Mouse (Mus musculus) lung, postnatal 10 days (tissue): Measurements from ENCODE around the gene Nrn1l.

ENCODE experiments used
- DNase-seq: peaks from one replicate; pipeline ENCODE4 v3.0.0; 2021

Gene Nrn1l

GRCm38 (mm10) chr8:105892432-105892831, 935 bp upstream of the Nrn1l start:
- DNase-seq: peak; percentile 22

GRCm38 (mm10) chr8:105897801-105898480, 4.6 kb downstream of the Nrn1l start:
- no peak for DNase-seq

GRCm38 (mm10) chr8:105900180-105900940, 7.0 kb downstream of the Nrn1l start, which contains the start of gene Pskh1:
TSS of gene Pskh1 (plus strand) at chr8:105900441.
- DNase-seq: peak; percentile 94

DNA sequence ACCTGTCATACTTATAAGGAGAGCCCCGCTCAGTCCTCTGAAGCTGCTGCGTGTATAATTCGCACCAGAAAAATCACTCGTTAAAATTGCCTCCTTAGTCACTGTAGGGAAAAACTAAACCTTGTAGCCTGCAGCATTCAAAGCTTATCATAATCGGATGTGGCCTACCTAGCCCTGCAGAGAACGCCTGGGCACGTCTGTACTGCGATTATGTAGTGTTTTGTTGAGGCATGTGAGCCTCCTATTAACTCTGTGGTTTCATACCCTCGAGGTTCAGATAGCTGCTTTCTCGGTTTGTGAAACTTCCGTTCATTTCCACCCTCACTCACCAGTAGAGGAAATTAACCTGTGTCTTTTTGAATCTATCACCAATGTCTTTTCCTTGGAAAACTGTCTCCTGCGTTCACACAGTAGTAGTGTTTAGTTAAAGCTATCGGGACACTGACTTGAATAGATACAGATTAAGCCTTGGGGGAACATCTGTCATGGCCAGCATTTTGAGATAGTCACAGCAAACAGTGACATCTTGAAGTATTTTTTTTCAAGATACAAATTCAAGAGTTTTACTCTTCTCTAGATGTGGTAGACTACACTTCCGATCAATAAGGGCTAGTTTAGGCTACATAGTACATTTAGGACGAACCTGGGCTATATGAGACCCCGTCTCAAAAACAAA, 7.7 kb downstream of the Nrn1l start:
- no peak for DNase-seq

DNA sequence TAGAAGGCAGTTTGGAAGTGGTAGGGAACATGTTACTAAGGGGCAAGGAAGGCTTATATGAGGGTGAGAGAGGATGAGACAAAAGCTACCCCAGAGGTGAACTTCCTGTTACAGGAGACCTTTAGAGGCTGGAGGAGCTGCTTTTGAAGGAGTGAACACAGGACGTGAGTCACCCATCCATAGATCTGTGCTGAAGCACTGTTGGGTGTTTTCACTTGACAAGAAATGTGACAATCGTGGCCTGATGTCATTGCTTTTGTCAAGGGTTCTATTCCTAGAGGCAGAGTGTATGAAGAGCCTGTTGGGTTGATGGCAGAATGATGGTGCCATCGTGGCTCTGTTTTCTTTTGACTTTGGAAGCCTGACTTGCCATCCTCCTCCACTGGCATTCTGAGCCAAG, 26.0 kb downstream of the Nrn1l start:
- no peak for DNase-seq

DNA sequence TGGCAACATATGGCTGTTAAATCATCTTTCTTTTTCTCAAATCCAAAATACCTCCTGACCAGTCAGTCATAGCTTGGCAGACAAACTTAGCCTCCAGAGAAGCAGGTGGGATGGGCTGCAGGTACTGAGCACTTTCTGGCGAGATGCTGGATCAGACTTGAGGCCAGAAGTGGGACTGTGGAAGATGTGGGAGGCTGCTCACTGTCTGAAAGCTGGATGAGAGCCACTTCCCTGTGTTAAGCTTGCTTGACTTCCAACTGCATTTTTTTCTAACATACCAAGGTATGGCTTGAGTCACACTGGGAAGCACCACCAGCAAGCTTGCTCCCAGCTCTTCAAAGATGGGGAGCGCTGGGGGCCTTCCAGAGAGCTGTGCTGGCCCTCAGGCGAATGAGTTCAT, 31.8 kb downstream of the Nrn1l start:
- no peak for DNase-seq

- DNase-seq: peak; percentile 90
These were observed 37.2 kb downstream of the Nrn1l start for GRCm38 (mm10) chr8:105930602-105931001.

- DNase-seq: no peak
These were observed 37.9 kb downstream of the Nrn1l start for GRCm38 (mm10) chr8:105931271-105931670.

GRCm38 (mm10) chr8:105932525-105932924, 39.2 kb downstream of the Nrn1l start:
- DNase-seq: no peak

DNA sequence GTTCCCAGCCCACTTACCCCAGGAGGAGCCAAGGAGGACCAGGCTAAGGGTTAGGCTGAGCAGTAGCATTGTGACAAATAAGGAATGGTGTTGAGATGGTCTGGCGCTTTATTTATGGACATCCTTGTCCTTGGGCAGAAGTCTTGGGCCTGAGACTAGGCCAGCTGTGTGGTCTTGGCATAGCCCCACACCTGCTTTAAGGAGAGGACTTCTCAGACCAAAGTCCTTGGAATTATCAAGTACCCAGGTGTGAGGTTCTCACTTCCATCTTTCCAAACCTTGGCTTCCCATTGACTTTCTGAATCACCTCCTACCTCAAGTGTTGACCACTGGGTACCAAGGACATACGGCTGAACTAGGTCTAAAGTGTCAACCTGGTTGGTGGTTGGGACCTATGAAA, 40.4 kb downstream of the Nrn1l start, which contains the start of gene Ctrl:
TSS of gene Ctrl (minus strand) at position 101 of the 400 bp plus-strand sequence.
- no peak for DNase-seq

GRCm38 (mm10) chr8:105935105-105935504, 41.7 kb downstream of the Nrn1l start:
- DNase-seq: no peak

DNA sequence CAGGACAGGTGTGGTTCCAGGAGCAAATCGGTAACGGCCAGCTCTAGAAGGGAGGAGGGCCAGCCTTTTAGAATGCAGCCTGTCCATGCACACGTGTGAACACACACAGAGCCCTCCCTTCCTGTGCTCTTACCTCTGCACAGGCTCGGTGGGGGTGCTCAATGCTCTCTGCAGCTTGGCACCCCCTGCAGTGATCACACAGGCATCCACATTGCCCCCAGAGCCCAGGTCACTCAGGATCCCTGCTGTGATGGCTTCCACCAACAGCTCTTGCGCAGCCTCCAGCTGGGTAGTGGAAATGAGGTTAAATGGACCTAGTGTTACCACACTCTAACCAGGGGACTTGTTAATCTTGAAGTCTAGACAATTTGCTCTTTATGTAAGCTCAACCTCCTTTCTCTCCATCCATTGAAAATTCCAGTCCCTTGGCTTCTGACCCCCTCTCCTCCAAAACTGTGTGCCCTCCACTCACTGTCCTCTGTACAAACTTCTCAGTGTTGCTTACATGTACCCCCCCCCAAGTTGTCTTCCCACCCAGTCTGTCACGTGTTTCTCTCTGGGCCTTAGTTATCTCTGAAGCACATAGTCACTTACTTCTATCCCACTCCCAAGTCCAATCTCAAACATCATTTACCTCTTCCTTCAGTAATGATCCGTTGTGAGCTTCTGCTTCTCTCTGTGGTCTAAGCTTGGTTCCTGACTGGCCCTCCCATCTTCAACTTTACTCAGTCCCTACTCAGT, 42.7 kb downstream of the Nrn1l start:
- no peak for DNase-seq

- peak; percentile 94 for DNase-seq
These were observed 43.6 kb downstream of the Nrn1l start for GRCm38 (mm10) chr8:105936866-105937475.

DNA sequence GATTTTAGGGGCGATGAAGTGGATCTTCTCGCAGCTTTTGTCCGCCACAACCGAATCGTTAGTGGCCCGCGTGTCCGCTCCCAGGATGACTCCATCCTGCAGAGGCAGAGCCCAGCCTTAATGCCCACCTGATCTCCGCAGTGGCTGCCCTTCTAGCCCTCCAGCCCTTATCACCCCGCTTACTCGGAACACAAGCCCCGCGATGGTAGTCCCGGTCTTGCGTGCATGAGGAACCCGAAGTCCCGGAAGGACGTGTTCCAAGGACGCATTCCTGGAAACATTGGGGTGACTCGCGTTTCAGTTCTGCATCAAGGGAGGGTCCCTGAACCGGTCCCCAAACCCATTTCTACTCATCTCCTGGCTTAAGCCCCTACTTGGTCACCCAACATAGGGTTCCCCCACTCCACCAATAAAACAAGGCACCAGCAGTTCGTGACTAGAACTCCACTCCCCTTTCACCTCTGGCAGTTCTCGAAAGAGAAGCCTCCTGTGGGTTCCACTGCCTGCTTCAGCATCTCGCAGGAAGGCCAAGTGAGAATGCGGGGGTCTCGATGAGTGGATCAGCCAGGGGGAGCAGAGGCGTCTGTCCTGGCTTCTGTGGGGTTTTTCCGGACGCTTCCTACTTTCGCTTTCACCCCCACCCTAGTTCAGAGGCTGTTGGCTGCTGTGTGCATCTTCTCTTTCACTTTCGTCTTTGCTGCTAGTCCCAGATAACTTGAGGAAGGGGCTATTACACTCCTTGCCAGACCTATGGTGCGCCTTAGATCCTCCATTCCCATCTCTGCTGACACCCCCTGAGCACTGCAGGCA, 44.3 kb downstream of the Nrn1l start:
- DNase-seq: peak; percentile 54

DNA sequence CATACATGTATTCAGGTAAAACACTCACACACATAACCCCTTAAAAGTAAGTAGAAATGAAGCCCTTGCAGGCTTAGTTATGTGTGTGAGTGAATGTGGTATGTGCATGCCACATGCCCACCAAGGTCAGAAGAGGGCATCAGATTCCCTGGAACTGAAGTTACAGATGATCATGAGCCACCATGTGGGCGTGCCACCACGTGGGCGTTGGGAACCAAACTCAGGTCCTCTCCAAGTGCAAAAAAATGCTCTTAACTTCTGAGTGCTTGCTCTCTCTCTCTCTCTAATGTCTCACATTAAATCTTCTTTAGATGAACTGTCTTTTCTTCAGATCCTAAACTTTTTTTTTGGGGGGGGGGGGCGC, 44.9 kb downstream of the Nrn1l start, which contains the start of gene Psmb10:
TSS of gene Psmb10 (minus strand) at position 139 of the 364 bp plus-strand sequence.
- peak; percentile 40 for DNase-seq

GRCm38 (mm10) chr8:105942026-105942425, 48.7 kb downstream of the Nrn1l start:
- DNase-seq: no peak

- DNase-seq: no peak
These were observed 49.2 kb downstream of the Nrn1l start for GRCm38 (mm10) chr8:105942542-105942941.

- DNase-seq: no peak
These were observed 50.0 kb downstream of the Nrn1l start, which contains the start of gene Lcat for GRCm38 (mm10) chr8:105943321-105943739. TSS of gene Lcat (minus strand) at chr8:105943382.
